Mouse (Mus musculus) kidney, postnatal 0 days (tissue): ENCODE results near the gene Abhd15. TPM values are rescaled to one million over a fixed set of nuclear protein-coding genes. Genes with fewer than 3 reads are reported as not detected.

ENCODE experiments used
- ATAC-seq: fragments of 200-750 bp; cut with Nextera tagmentation; replicated peaks from 2 replicates; pipeline ENCODE4 v1.8.0; 2017; ENCODE audit warnings: low read depth, moderate number of reproducible peaks, moderate TSS enrichment, moderate library complexity; ENCODE audit not compliant: low FRiP score
- DNase-seq: peaks from one replicate; pipeline ENCODE4 v3.0.0-alpha.2; 2016; ENCODE audit warnings: low spot score
- H3K27ac ChIP-seq: fragments of 300-500 bp; sonication (generic); 2 replicates; pipeline ENCODE4 v1.5.1; 2014; ENCODE audit warnings: mild to moderate bottlenecking
- H3K27me3 ChIP-seq: fragments of 300-500 bp; sonication (generic); 2 replicates; pipeline ENCODE4 v1.6.1; 2014; ENCODE audit warnings: low read length, mixed read lengths; ENCODE audit not compliant: insufficient read depth
- H3K36me3 ChIP-seq: fragments of 300-500 bp; sonication (generic); 2 replicates; pipeline ENCODE4 v1.6.1; 2014; ENCODE audit warnings: low read length, mixed read lengths; ENCODE audit not compliant: insufficient read depth
- H3K4me1 ChIP-seq: fragments of 300-500 bp; sonication (generic); replicated peaks from 2 replicates; pipeline ENCODE4 v1.6.1; 2014; ENCODE audit warnings: antibody characterized with exemption, low read length, mixed read lengths; ENCODE audit not compliant: insufficient read depth
- H3K4me2 ChIP-seq: fragments of 300-500 bp; sonication (generic); 2 replicates; pipeline ENCODE4 v1.6.1; 2014; ENCODE audit warnings: mild to moderate bottlenecking, low read length, moderate library complexity, mixed read lengths
- H3K4me3 ChIP-seq: fragments of 300-500 bp; sonication (generic); replicated peaks from 2 replicates; pipeline ENCODE4 v1.5.1; 2014; ENCODE audit warnings: low read depth, low read length
- H3K9ac ChIP-seq: fragments of 300-500 bp; sonication (generic); 2 replicates; pipeline ENCODE4 v1.6.1; 2014; ENCODE audit warnings: low read depth, low read length
- H3K9me3 ChIP-seq: fragments of 300-500 bp; sonication (generic); replicated peaks from 2 replicates; pipeline ENCODE4 v1.6.1; 2016; ENCODE audit warnings: low read length, inconsistent platforms, mixed read lengths
- CTCF ChIP-seq: IDR thresholded peaks from 2 replicates; pipeline ENCODE4 v1.5.1; 2016; ENCODE audit warnings: antibody characterized with exemption, low read depth, mild to moderate bottlenecking, moderate library complexity
- WGBS: fragments of 180-500 bp; shearing (Covaris S2); extraction: QIAGEN DNeasy Blood & Tissue Kit; methylation state at CpG from one replicate; pipeline ENCODE4 v1.1.7; 2014; 5-methylcytosine and 5-hydroxymethylcytosine counted together
- polyA plus RNA-seq: library from polyadenylated mRNA; unstranded; fragments of >200 nt; fragmentation: Nextera tagmentation; extraction: Ambion mirVana; gene quantifications from 2 replicates; pipeline ENCODE4 v1.2.1, GENCODE M21; 2015

Abhd15 gene
- polyA plus RNA-seq, 1 experiment from 2014 or later = 1.9 TPM

DNA sequence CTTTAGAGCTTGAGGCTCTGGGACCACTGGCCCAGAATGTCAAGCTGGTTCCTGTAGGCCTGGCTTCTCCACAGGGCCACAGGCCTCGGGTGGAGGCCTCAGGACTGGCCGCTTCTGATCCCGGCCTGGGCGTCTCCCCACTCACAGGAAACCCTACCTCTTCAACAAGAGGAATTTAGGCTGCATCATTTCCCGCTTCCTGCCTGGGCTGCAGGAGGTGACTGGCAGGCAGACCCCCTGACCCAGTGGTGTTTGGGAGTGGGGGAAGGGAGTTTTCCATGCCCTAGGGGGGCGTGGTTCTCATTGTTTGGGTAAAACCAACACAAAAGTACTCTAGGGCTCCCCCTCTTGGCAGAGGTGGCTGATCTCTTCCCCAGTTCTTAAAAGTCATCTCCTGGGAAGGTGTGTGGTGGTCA lies 17.6 kb upstream of the Abhd15 start:
- ATAC-seq (no peak), DNase-seq (peak; percentile 81)
- no peaks in the 10 kb centered on the region for H3K9me3 ChIP-seq
- H3K27me3 ChIP-seq = no peaks in the 10 kb centered on the region
- no peak overlapping the region for H3K4me3 ChIP-seq
- peak; percentile 67 for TF ChIP-seq CTCF
- peak overlapping the region; percentile 19 for H3K4me2 ChIP-seq
- peaks cover 32% of the 10 kb centered on the region for H3K4me1 ChIP-seq
- H3K36me3 ChIP-seq = peaks cover 22% of the 10 kb centered on the region
- WGBS = 24% methylated on average over 6 of the region's 6 CpGs
- H3K9ac ChIP-seq = no peak overlapping the region
- peak overlapping the region; percentile 87 for H3K27ac ChIP-seq

DNA sequence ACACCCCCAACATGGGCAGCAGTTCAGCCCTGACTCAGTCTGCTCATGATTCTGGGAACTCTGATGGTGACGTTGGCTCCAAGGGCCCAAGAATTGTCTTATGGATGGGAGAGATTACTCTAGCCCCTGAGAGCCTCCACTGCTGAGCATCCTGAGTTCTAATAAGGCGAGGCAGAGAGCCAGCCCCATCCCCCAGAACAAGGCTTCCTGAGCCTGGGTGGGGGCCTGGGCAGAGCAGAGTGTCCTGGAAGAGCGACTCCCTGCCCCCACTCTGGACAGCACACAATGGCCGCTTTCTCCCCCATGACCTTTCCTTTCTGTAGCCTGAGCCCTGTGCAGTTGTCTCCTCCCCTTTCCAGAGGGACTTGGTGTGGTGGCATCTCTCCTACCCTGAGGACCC lies 17.1 kb upstream of the Abhd15 start:
- no peak for TF ChIP-seq CTCF
- no peak overlapping the region for H3K4me3 ChIP-seq
- 62% methylated on average over 4 of the region's 4 CpGs for WGBS
- no peak overlapping the region for H3K4me2 ChIP-seq
- peaks cover 31% of the 10 kb centered on the region for H3K4me1 ChIP-seq
- no peaks in the 10 kb centered on the region for H3K9me3 ChIP-seq
- H3K27ac ChIP-seq = peak overlapping the region; percentile 87
- no peak overlapping the region for H3K9ac ChIP-seq
- H3K36me3 ChIP-seq = peaks cover 26% of the 10 kb centered on the region
- DNase-seq (peak; percentile 47), ATAC-seq (no peak)
- H3K27me3 ChIP-seq = no peaks in the 10 kb centered on the region

DNA sequence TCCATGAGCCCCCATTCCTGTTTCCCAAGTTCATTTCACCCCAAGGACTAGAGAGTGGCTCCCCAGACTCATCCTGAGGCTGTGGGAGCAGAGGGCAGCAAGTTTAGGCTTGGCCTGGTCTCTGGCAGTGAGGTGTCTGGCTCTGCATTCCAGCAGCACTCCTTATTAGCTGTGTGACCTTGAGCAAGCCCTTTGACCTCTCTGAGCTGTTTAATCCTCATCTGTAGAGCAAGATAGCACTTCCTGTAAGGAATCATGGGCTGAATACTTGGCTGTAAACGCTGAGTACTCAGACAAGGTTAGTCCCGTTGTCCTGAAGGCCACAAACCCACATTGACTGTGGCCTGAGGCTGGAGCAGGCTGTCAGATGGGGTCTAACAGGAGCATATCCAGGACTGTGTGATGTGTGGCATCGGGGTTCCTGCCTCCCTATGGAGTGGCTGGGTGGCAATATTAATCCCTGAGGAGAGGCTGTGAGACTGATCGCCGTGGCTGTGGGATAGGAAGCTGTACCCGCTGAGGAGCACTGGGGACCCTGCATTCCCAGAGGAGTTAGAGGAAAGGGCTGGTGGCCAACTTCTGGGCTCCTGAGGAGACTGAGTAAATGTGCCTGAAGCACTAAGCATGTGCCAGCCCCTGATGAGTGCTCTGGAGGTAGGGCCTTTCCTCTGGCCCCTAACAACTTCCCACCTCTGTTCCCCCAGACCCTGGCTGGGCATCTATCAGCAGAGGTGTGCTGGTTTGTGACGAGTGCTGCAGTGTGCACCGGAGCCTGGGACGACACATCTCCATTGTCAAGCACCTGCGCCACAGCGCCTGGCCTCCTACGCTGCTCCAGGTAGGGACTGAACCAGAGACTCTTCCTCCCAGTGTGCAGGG lies 16.4 kb upstream of the Abhd15 start:
- H3K9ac ChIP-seq = no peak overlapping the region
- H3K36me3 ChIP-seq = peaks cover 33% of the 10 kb centered on the region
- H3K4me2 ChIP-seq = no peak overlapping the region
- H3K4me1 ChIP-seq = peaks cover 31% of the 10 kb centered on the region
- no peaks in the 10 kb centered on the region for H3K27me3 ChIP-seq
- WGBS = 81% methylated on average over 12 of the region's 12 CpGs
- H3K27ac ChIP-seq = peak overlapping the region; percentile 87
- TF ChIP-seq CTCF = no peak
- no peak overlapping the region for H3K4me3 ChIP-seq
- ATAC-seq (no peak), DNase-seq (no peak)
- H3K9me3 ChIP-seq = no peaks in the 10 kb centered on the region

DNA sequence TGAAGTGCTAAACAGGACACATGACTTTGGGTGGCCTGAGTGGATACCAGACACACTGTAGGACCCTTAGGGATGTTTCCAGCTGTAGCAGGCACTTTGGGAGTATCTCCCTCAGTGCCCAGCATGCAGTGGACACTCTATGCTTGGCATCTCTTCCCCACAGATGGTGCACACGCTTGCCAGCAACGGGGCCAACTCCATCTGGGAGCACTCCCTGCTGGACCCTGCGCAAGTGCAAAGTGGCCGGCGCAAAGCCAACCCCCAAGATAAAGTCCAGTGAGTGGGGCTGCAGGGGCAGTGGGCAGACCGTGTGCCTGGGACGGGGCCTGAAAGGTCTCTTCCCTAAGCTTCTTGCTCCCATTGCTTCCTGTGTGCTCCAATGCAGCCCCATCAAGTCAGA lies 15.6 kb upstream of the Abhd15 start:
- H3K27ac ChIP-seq = no peak overlapping the region
- TF ChIP-seq CTCF = no peak
- no peak for ATAC-seq
- no peak overlapping the region for H3K9ac ChIP-seq
- H3K36me3 ChIP-seq = peaks cover 41% of the 10 kb centered on the region
- H3K9me3 ChIP-seq = no peaks in the 10 kb centered on the region
- H3K4me2 ChIP-seq = no peak overlapping the region
- no peak overlapping the region for H3K4me3 ChIP-seq
- DNase-seq = no peak
- H3K27me3 ChIP-seq = no peaks in the 10 kb centered on the region
- WGBS = 93% methylated on average over 7 of the region's 7 CpGs
- peaks cover 26% of the 10 kb centered on the region for H3K4me1 ChIP-seq

DNA sequence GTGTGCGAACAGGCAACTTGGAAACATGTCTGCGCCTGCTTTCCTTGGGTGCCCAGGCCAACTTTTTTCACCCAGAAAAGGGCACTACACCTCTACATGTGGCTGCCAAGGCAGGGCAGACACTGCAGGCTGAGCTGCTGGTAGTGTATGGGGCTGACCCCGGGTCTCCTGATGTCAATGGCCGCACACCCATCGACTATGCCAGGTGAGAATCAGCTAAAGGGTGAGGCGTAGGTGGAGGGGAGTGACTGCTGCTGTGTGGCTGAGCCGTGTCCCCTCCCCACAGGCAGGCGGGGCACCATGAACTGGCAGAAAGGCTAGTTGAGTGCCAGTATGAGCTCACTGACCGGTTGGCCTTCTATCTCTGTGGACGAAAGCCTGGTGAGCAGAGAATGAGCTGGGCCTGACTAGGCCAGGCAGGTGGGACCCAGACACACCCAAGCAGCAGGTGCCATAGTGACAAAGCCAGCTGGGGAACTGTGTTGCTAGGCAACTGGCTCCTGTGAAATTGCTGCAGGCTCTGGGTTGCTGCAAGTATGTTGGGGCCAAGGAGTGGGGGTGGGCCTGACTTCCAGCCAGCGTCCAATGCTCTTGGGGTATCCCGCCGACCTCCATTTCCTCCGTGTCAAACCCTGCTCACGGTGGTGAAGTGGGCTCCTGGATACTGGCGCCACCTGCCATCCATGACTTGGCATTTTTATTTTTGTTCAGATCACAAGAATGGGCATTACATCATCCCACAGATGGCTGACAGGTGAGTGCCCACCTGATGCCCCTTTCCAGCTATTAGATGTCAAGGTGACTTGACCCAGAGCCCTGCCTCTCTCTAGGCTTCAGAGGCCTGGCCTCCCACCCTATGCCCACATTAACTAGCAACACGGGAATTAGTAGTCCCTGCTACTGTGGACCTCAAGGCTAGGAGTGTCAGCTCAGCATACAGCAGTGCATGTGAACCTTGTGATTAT lies 14.3 kb upstream of the Abhd15 start:
- Histone ChIP-seq H3K9me3 (no peaks in the 10 kb centered on the region), H3K4me1 (peaks cover 15% of the 10 kb centered on the region), H3K27ac (0 out of 2 replicates have a peak overlapping the region, but pooled peaks have one; percentile 13), H3K9ac (no peak overlapping the region), H3K36me3 (peaks cover 53% of the 10 kb centered on the region), H3K27me3 (no peaks in the 10 kb centered on the region), H3K4me3 (no peak overlapping the region), H3K4me2 (no peak overlapping the region)
- 77% methylated on average over 17 of the region's 17 CpGs for WGBS
- TF ChIP-seq CTCF = no peak
- ATAC-seq (no peak), DNase-seq (no peak)

DNA sequence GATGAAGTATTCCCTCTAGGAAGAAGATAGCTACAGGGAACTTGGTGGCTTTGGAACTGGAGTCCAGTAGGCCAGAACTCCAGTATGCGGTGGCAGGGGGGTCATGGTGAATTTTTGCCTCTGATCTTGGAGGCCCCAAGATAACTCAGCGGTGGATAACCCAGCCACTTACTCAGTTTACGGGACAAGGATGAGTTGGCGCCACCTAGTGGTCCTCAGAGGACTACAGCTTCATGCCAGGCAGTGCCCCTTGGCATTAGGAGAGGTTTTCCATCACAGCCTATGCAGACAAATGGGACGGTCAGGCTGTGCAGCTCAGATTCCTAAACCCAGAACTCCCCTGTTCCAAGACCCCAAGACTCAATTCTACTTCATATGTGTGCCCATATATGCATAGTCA lies 13.5 kb upstream of the Abhd15 start:
- ATAC-seq (no peak), DNase-seq (peak; percentile 88)
- Histone ChIP-seq H3K4me2 (no peak overlapping the region), H3K9me3 (no peaks in the 10 kb centered on the region), H3K9ac (no peak overlapping the region), H3K27ac (0 out of 2 replicates have a peak overlapping the region, but pooled peaks have one; percentile 13), H3K4me3 (no peak overlapping the region), H3K27me3 (no peaks in the 10 kb centered on the region), H3K4me1 (peaks cover 15% of the 10 kb centered on the region), H3K36me3 (peaks cover 61% of the 10 kb centered on the region)
- TF ChIP-seq CTCF = peak; percentile 86
- 27% methylated on average over 5 of the region's 5 CpGs for WGBS
